Mouse (Mus musculus): Measurements from ENCODE around the gene Dab1.

Dab1 gene

GRCm38 (mm10) chr4:104665553-104665952 lies 1046.4 kb downstream of the Dab1 start:
- DNase-seq (ENCODE audit: low read depth, low spot score), result peak; percentile 44

DNA sequence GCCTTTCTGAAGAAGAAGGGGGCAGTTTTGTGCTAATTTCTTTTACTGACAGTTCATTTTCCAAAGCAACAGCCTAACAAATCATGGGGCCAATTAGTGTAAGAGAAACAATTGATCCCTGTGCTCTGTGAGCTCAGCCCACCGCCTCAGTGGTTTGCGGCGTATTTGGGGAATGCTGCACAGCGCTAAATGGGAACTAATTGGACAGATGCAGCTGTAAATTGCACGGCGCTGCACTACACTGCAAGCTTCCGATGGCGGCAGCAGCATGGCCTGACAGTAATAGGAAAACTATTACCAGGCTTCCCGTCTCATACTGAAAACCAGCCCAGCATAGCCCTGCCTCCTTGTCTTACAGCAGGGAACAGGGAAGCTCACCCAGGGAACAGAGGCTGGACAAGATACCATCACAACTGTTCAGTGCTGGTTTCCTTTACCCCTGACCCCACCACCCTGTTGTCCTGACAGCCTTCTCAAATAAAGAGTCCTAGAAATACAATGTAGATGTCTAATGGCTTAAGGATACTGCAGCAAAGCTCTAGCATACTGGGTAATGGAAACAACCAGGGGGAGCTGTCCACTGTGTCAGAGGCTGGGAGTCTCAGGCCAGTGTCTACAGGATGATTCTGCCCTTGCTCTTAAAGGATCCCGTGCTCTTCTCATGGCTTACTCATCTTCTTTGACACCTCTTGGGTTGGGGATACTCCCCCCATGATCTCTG lies 1047.8 kb downstream of the Dab1 start:
- DNase-seq (ENCODE audit: low read depth, low spot score), result no peak

DNA sequence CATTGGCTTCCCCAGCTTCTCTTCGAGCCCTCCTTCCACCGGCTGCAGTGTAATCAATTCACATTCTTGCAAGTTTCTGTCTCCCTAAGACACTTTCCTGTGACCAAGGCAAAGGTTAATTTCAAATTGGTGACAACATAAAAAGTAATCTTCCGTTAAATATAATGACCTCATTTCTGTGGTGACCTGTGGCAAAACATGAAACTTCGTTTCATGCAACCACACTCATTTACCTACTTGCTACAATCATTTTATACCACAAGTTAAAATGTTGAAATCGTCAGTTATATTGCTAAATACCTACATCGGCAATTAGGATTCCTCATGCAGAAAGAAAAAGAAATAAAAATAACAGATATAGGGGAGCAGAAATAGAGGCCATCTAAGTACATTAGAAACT lies 1048.9 kb downstream of the Dab1 start:
- no peak for DNase-seq (ENCODE audit: low read depth, low spot score)

GRCm38 (mm10) chr4:104669406-104669805 lies 1050.2 kb downstream of the Dab1 start:
- DNase-seq (ENCODE audit: low read depth, low spot score), result no peak

- no peak for DNase-seq (ENCODE audit: low read depth, low spot score)
These were observed 1051.6 kb downstream of the Dab1 start for GRCm38 (mm10) chr4:104670741-104671140.

DNA sequence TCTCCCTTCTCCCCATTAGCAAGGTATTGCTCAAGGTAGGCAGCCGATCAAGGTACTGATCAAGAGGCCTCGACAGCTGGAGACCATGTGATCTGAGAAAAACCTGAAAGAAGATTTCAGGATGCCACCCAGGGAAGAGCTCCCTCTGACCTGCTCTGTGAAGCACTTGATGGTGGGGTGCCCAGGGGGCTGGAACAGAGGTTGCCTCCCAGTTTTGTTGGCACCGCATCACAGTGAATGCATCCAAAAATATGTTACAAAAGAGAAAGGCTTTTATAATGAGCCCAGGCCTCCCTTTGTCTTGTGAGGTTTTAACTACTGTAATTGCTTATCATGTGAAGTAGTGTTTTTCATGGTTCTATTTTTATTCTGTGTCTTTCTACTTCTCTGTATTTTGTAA lies 1054.2 kb downstream of the Dab1 start:
- DNase-seq (ENCODE audit: low read depth, low spot score), result no peak

DNA sequence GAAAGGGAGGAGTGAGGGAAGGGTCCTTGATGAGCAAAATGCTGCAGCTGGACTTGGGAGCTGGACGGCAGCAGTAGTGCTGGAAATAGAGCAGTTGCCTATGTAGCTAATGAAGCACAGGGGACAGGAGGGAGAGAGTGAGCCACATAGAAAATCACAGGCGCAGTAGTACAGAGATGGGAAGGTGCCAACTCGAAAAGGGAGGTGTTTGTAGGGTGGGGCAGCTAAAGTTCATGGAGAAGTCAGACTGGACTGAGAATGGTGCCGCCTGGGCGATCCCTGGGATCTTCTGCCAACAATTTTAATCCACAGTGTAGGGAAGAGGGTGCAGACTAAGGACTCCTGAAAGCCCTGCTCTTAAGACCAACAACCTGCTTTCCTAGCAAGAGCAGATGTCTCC lies 1055.5 kb downstream of the Dab1 start:
- DNase-seq (ENCODE audit: low read depth, low spot score), result no peak

DNA sequence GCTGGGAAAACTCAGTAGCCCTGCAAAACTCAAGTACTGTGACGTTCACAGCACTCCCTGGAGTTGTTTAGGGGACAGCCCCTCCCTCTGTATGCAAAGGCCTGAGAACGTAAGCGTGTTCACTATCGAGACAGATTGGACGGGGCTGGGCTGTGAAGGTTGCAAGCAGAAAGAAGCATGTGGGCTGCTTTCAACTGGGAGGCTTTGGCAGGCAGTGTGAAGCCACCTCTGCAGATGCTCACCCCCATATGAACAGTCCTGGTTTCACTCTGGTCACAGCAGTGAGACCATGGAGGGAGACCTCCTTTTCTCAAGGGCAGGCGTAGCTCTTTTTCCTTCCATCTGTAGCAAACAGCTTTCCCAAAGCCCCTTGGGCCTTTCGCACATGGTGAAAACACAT lies 1059.1 kb downstream of the Dab1 start:
- DNase-seq (ENCODE audit: low read depth, low spot score), result no peak

DNA sequence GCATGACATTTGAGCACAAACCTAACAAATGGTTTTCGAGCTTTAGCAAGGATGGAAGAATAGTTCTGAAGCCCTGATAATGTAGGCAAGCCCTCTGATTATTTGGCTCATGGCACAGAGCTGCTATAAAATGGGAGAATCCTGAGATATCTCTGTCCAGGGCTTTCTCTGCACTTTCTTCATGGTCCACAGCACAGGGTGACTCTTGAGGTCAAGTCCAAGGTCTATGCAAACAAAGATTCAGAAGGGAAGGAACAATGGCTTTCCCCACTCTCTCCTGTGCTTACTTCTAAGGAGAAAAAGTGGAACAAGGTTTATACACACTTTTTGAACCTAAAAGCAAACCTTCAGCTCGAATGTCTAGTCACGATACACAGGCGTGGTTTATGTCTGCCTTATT lies 1061.3 kb downstream of the Dab1 start:
- DNase-seq (ENCODE audit: low read depth, low spot score), result no peak

- DNase-seq (ENCODE audit: low read depth, low spot score), result no peak
These were observed 1067.1 kb downstream of the Dab1 start for GRCm38 (mm10) chr4:104686137-104686809.

GRCm38 (mm10) chr4:104689047-104689446 lies 1069.9 kb downstream of the Dab1 start:
- DNase-seq (ENCODE audit: low read depth, low spot score), result no peak

GRCm38 (mm10) chr4:104691026-104691425 lies 1071.9 kb downstream of the Dab1 start:
- DNase-seq (ENCODE audit: low read depth, low spot score), result no peak

GRCm38 (mm10) chr4:104694188-104694587 lies 1075.0 kb downstream of the Dab1 start:
- no peak for DNase-seq (ENCODE audit: low read depth, low spot score)

DNA sequence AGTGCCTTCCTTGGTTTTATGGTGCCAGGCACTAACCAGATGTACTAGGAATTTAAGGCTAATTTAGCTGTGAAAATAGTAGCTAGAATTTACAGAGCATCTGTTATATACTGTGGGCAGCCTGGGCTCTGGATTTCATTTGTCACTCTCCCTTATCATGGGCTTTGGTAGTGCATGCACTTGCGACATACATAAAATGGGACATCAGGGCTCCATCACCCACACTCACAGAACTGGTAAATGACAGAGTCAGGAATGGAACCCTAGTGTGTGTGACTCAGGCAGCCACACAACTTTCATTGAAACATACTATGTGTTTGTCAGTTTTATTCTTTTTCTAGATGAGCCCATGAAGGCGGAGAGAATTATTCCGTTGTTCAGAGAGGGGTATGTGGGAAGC lies 1077.4 kb downstream of the Dab1 start:
- DNase-seq (ENCODE audit: low read depth, low spot score), result no peak

DNA sequence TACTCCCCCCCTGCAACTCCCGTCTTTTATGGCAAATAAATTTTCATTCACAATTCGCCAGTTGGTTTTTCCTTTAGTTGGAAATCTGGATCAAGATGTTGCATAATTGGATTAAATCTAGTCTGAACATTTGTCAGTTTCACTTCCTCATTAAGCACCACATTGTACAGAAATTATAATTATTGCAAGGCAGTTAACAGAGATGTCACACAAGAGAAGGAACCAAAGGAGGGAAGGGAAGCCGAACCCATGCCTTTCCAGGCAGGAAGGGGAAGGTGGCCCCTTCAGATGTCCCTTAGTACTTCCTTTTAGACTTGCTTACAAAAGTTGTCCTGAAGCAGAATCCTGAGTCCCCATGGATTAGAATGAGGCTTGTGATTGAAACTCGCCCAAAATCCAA lies 1078.5 kb downstream of the Dab1 start:
- peak; percentile 9 for DNase-seq (ENCODE audit: low read depth, low spot score)

- no peak for DNase-seq (ENCODE audit: low read depth, low spot score)
These were observed 1086.8 kb downstream of the Dab1 start for GRCm38 (mm10) chr4:104705664-104706645.

- DNase-seq (ENCODE audit: low read depth, low spot score), result no peak
These were observed 1093.4 kb downstream of the Dab1 start for GRCm38 (mm10) chr4:104712338-104713083.

- DNase-seq (ENCODE audit: low read depth, low spot score), result no peak
These were observed 1095.9 kb downstream of the Dab1 start for GRCm38 (mm10) chr4:104714925-104715519.

- no peak for DNase-seq (ENCODE audit: low read depth, low spot score)
These were observed 1096.7 kb downstream of the Dab1 start for GRCm38 (mm10) chr4:104715857-104716256.

GRCm38 (mm10) chr4:104716506-104716905 lies 1097.3 kb downstream of the Dab1 start:
- DNase-seq (ENCODE audit: low read depth, low spot score), result no peak

Data from A20 (cell line).